Mouse (Mus musculus) thymus, postnatal 10 days (tissue): ENCODE data around the gene Sdha.

Source experiments
- DNase-seq, 2 experiments: peaks; one replicate each; pipeline ENCODE4 v3.0.0; 2021; ENCODE audit warnings: low spot score in 2 of 2

The Sdha gene

DNA sequence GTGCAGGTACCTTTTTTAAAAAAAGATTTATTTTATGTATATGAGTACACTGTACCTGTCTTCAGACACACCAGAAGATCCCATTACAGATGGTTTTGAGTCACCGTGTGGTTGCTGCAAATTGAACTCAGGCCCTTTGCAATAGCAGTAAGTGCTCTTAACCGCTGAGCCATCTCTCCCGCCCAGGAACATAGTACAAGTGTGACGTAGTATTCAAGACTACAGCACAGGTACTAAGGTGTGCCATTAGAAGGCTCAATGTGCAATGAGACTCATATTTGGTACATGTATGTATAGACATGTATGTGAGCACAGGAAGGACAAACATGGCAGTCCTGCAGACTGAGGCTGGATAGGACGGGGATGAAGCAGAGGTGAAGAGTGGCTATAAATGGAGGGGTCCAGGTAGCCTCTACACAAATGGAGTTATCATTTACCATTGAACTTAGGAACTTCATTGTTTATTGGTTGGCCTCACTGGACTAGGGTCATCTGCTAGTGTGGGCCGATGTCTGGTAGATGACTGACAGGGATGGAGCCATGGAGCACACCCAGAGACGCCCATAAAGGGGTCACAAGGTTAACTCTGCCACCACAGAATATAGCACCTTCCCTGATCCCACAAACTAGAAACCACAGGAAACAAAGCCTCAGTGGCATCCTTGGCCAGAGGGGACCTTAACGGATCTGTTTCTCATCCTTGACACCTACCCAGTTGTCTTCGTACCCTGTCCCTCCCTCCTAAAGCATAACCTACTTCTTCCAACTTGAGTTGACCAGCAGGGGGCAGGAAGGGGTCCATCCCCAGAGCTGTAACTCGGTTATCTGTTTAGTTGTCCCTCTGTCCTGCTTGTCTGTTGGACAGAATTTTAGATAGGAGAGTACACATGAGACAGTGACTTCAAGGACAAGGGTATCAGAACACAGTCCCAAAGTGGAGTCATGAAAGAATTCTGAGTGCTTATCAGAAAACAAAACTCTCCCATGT, 47.7 kb downstream of the Sdha start:
- no peak for DNase-seq

GRCm38 (mm10) chr13:74301607-74301984, 48.5 kb downstream of the Sdha start:
- DNase-seq, result no peak

- peak; percentile 5 to 34 for DNase-seq
Observed at GRCm38 (mm10) chr13:74300925-74301606, 49.0 kb downstream of the Sdha start.

DNA sequence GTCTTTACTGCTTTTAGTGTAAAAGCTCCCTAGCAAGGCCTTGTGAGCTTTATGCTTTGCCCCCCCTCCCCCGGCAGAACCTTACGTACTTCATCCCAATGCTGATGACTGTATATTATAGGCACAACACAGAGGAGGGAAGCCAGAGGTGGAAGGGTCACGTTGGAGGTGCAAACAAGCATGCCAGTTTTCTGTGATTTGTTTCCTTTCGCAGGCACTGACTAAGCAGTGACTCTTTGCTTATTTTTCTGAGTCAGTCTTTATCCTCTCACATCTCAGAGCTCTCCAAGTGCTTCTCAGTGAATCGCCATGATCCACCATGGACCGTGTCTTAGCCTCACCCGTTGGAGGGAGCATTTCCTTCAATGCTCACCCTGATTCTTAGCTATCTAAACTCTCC, 53.7 kb downstream of the Sdha start:
- DNase-seq, result no peak

DNA sequence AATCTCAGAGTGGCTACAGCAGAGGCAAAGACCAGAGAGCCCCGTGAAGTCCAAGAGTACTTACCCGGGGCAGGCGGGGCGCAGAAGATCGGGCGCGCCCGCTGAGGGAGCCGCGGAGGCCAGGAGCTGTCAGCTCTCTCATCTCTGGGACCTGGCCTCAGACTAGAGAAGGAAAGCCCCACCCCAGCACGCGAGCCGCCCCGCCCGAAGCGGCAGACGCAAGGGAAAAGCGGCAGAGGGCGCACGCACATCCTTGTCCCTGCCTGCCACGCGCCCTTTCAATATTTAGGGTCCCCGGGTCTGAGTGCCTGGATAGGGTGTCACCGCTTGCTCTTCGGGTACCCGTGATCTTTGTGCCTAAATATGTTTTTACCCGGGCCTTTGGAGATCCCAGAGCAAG, 57.9 kb downstream of the Sdha start, which contains the start of gene Ahrr:
Gene Ahrr (minus strand): TSS at position 165 of the 400 bp plus-strand sequence.
- DNase-seq, result peak; percentile 36 to 58

- DNase-seq, result no peak
Observed at GRCm38 (mm10) chr13:74289646-74290045, 60.4 kb downstream of the Sdha start.

DNA sequence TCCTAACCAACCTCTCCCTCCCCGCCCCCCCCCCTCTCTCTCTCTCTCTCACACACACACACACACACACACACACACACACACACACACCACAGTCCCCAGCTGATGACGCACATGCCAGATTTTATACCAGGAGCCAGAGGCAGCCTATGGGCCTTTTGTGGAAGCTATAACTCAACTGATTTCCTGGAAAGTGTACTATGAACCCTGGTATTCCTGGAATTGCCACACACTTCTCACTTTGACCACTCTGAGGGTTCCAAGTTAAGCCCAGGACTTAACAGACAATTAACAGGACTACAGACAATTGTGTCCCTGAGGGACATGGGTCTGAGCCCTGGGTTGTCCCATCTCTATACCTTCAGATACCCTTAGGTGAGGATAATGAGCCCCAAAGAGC, 67.8 kb downstream of the Sdha start:
- no peak for DNase-seq

DNA sequence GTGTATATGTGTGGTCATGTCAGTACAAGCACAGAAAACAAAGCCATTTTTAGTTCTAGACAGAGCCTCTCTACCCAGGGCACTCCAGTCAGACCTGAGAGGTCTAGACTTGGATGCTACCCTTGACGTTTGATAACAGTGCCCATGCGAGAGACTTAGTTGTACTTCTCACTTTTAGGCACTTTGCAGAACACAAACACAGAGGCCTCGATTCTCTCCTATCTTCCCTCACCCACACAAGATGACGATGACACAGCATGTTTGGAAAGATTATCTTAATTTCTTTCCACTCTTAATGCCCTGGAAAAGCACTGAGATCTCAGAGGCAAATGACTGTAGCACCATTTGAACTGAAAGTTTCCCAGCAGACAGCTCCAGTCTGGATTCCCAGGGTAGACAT, 74.4 kb downstream of the Sdha start:
- DNase-seq, result no peak
